Comparison of ENCODE assay signal across 8 mouse cellular contexts in the genomic region with DNA sequence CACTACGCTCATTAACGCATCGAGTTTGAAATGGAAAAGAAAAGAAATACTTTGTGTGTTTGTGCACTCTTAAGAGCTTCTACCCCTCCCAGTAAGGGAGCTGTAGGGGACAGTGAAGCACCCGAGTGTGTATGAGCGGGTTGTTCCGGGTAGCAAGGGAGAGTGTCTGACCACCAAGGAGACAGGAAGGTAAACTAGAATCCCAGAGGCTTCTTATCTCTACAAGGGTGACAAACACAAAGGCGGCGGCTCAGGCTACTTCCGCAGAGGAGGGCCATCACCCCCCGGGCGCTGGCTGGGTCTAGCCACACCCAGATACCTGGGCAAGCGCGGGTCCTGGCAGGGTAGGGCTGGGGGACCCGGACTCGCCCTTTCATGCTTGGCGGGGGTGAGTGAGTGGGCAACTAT. TPM values are rescaled to one million over a fixed set of nuclear protein-coding genes. Genes with fewer than 3 reads are reported as not detected.
DNase-seq lines count a peak whose midpoint lies in the region; ATAC-seq and TF ChIP-seq lines count a peak whose summit lies in the region.

No protein-coding gene starts in this region.

- H3K27ac ChIP-seq in heart, embryonic 12.5 days (ENCODE audit: poor library complexity, severe bottlenecking) = peak overlapping the region; percentile 97
- H3K27ac ChIP-seq in forebrain, embryonic 11.5 days (ENCODE audit: low read depth, low read length) = peak overlapping the region; percentile 58
- H3K27ac ChIP-seq in liver, adult 2 months (replicated peaks; ENCODE audit: insufficient read depth, low read depth, low read length) = peak overlapping the region; percentile 67
- peak overlapping the region; percentile 94 for H3K27ac ChIP-seq in stomach, embryonic 14.5 days (ENCODE audit: low read length)

- H3K79me2 ChIP-seq in liver, adult 2 months (ENCODE audit: control insufficient read depth, insufficient read depth, low read length) = no peaks in the 10 kb centered on the region

- H3K4me3 ChIP-seq in heart, embryonic 12.5 days = peak overlapping the region; percentile 60
- H3K4me3 ChIP-seq in E14TG2a.4 (replicated peaks; ENCODE audit: low read length) = peak overlapping the region; percentile 83
- H3K4me3 ChIP-seq in forebrain, embryonic 11.5 days (ENCODE audit: low read depth, low read length) = peak overlapping the region; percentile 48
- peak overlapping the region; percentile 65 for H3K4me3 ChIP-seq in liver, adult 2 months (ENCODE audit: insufficient read depth, low read depth, low read length)
- peak overlapping the region; percentile 50 for H3K4me3 ChIP-seq in stomach, embryonic 14.5 days (ENCODE audit: low read depth, low read length)

- TF ChIP-seq CTCF in E14TG2a.4 (conservative IDR thresholded peaks at IDR 0.05; ENCODE audit: low read length) = no peak
- no peak for TF ChIP-seq CTCF in liver, adult 2 months (IDR thresholded peaks at IDR 0.05; ENCODE audit: low read depth, low read length)

- intact Hi-C loops in heart, postnatal 25 days (cut with DNase I) = no loop called here

- peak overlapping the region; percentile 78 for H3K9ac ChIP-seq in heart, embryonic 12.5 days
- H3K9ac ChIP-seq in forebrain, embryonic 11.5 days (ENCODE audit: low read length) = peak overlapping the region; percentile 64
- H3K9ac ChIP-seq in liver, adult 2 months (ENCODE audit: low read depth, low read length) = peak overlapping the region; percentile 59
- H3K9ac ChIP-seq in stomach, embryonic 14.5 days (replicated peaks; ENCODE audit: low read depth, low read length) = peak overlapping the region; percentile 14

- DNase-seq in heart, postnatal 25 days (ENCODE audit: low spot score) = no peak
- DNase-seq in forebrain, embryonic 11.5 days (ENCODE audit: low spot score) = no peak
- peak; percentile 18 for DNase-seq in liver, adult 2 months (ENCODE audit: extremely low read depth, low read depth, low spot score)
- DNase-seq in cerebellum, adult 9-11 months = no peak
- no peak for DNase-seq in cerebellum, adult 11 months

- H3K4me2 ChIP-seq in heart, embryonic 12.5 days = peak overlapping the region; percentile 81
- peak overlapping the region; percentile 90 for H3K4me2 ChIP-seq in forebrain, embryonic 11.5 days (ENCODE audit: low read depth, low read length, severe bottlenecking)
- peak overlapping the region; percentile 91 for H3K4me2 ChIP-seq in stomach, embryonic 14.5 days (replicated peaks; ENCODE audit: low read depth, low read length)

- no peaks in the 10 kb centered on the region for H3K27me3 ChIP-seq in heart, embryonic 12.5 days (replicated peaks)
- no peaks in the 10 kb centered on the region for H3K27me3 ChIP-seq in E14TG2a.4 (ENCODE audit: insufficient read depth, low read length)
- no peaks in the 10 kb centered on the region for H3K27me3 ChIP-seq in forebrain, embryonic 11.5 days (ENCODE audit: control insufficient read depth, insufficient read depth, low read length)
- H3K27me3 ChIP-seq in liver, adult 2 months (ENCODE audit: control insufficient read depth, insufficient read depth, low read length) = no peaks in the 10 kb centered on the region
- H3K27me3 ChIP-seq in stomach, embryonic 14.5 days (ENCODE audit: control insufficient read depth, insufficient read depth, low read length) = no peaks in the 10 kb centered on the region

- no peaks in the 10 kb centered on the region for H3K36me3 ChIP-seq in heart, embryonic 12.5 days
- no peaks in the 10 kb centered on the region for H3K36me3 ChIP-seq in E14TG2a.4 (ENCODE audit: insufficient read depth, low read length)
- no peaks in the 10 kb centered on the region for H3K36me3 ChIP-seq in forebrain, embryonic 11.5 days (ENCODE audit: control insufficient read depth, insufficient read depth, low read length)
- no peaks in the 10 kb centered on the region for H3K36me3 ChIP-seq in liver, adult 2 months (ENCODE audit: control insufficient read depth, insufficient read depth, low read length)
- no peaks in the 10 kb centered on the region for H3K36me3 ChIP-seq in stomach, embryonic 14.5 days (ENCODE audit: control insufficient read depth, insufficient read depth, low read length)

- peaks cover 10% of the 10 kb centered on the region; the same call in 1 of the 2 replicates for H3K4me1 ChIP-seq in heart, embryonic 12.5 days (replicated peaks)
- peaks cover 61% of the 10 kb centered on the region for H3K4me1 ChIP-seq in E14TG2a.4 (replicated peaks; ENCODE audit: low read depth, low read length)
- H3K4me1 ChIP-seq in forebrain, embryonic 11.5 days (replicated peaks; ENCODE audit: control insufficient read depth, insufficient read depth, low read length) = peaks cover 6% of the 10 kb centered on the region; the same call in 1 of the 2 replicates
- peaks cover 2% of the 10 kb centered on the region; the same call in 1 of the 2 replicates for H3K4me1 ChIP-seq in liver, adult 2 months (ENCODE audit: control insufficient read depth, insufficient read depth, low read length)
- H3K4me1 ChIP-seq in stomach, embryonic 14.5 days (ENCODE audit: control insufficient read depth, insufficient read depth, low read length) = no peaks in the 10 kb centered on the region; the same call in 1 of the 2 replicates

- under 1% methylated on average over 16 of the region's 16 CpGs for WGBS in heart, embryonic 12.5 days
- WGBS in forebrain, embryonic 11.5 days = under 1% methylated on average over 16 of the region's 16 CpGs
- under 1% methylated on average over 16 of the region's 16 CpGs for WGBS in liver, adult 2 months
- WGBS in stomach, embryonic 14.5 days = under 1% methylated on average over 16 of the region's 16 CpGs

- TF ChIP-seq POLR2A in liver, adult 2 months (IDR thresholded peaks at IDR 0.05; ENCODE audit: extremely low read depth, insufficient read depth, low read length) = no peak

- no peaks in the 10 kb centered on the region for H3K9me3 ChIP-seq in heart, embryonic 12.5 days (replicated peaks)
- no peaks in the 10 kb centered on the region for H3K9me3 ChIP-seq in E14TG2a.4 (ENCODE audit: low read length)
- no peaks in the 10 kb centered on the region for H3K9me3 ChIP-seq in forebrain, embryonic 11.5 days (ENCODE audit: control insufficient read depth, low read length)
- H3K9me3 ChIP-seq in stomach, embryonic 14.5 days (ENCODE audit: control insufficient read depth, low read depth, low read length) = no peaks in the 10 kb centered on the region

- ATAC-seq in heart, embryonic 12.5 days (ENCODE audit: insufficient number of reproducible peaks, low FRiP score) = peak; percentile 88
- ATAC-seq in forebrain, embryonic 11.5 days (replicated peaks; ENCODE audit: low FRiP score) = peak; percentile 72
- peak; percentile 88 for ATAC-seq in stomach, embryonic 14.5 days (ENCODE audit: insufficient number of reproducible peaks, insufficient read depth, low FRiP score, low read depth)

RNA-seq across cellular contexts. Expression of a gene that starts 56.7 kb away (rescaled TPM):
- polyA plus RNA-seq in heart, embryonic 12.5 days (2016; fragmentation: Nextera tagmentation; extraction: Ambion mirVana) = 383 and 424 TPM in 2 replicates
- total RNA-seq in heart, postnatal 25 days (2021) = 100 to 1,000 TPM; 116 to 128 TPM
- 510 and 536 TPM in 2 replicates for polyA plus RNA-seq in forebrain, embryonic 11.5 days (2014; fragmentation: Nextera tagmentation; extraction: Ambion mirVana)
- 45.5 and 59.3 TPM in 2 replicates for total RNA-seq in liver, adult 2 months (2014; rRNA removed)
- 52.3 and 55.4 TPM in 2 replicates for polyA plus RNA-seq in liver, adult 2 months (2012; rRNA removed)
- polyA plus RNA-seq in stomach, embryonic 14.5 days (2014; fragmentation: Nextera tagmentation; extraction: Ambion mirVana) = 523 and 527 TPM in 2 replicates

Comparison
In these comparisons a context has a peak if more than half of its experiments do, and no peak if none do; other contexts are left out.
1. H3K9ac ChIP-seq: peak in every context shown above with its lines; median percentile 78 in heart, embryonic 12.5 days; 64 in forebrain, embryonic 11.5 days; 59 in liver, adult 2 months; 14 in stomach, embryonic 14.5 days.